Mouse (Mus musculus): ENCODE results near the gene Cs.

Cs gene

GRCm38 (mm10) chr10:128372989-128373748, 35.6 kb downstream of the Cs start:
- in situ Hi-C loops (cut with MboI, MseI): no loop called here

GRCm38 (mm10) chr10:128374393-128374792, 36.9 kb downstream of the Cs start:
- in situ Hi-C loops (cut with MboI, MseI): no loop called here

GRCm38 (mm10) chr10:128376099-128376454, 38.5 kb downstream of the Cs start:
- in situ Hi-C loops (cut with MboI, MseI): no loop called here

- in situ Hi-C loops (cut with MboI, MseI): no loop called here
These were observed 39.1 kb downstream of the Cs start, which contains the start of gene Ankrd52 for GRCm38 (mm10) chr10:128376455-128377211. Gene Ankrd52, plus strand, starts transcription at chr10:128377115.

- in situ Hi-C loops (cut with MboI, MseI): no loop called here
These were observed 39.8 kb downstream of the Cs start for GRCm38 (mm10) chr10:128377222-128377939.

GRCm38 (mm10) chr10:128377940-128378448, 40.5 kb downstream of the Cs start:
- in situ Hi-C loops (cut with MboI, MseI): no loop called here

GRCm38 (mm10) chr10:128378462-128378861, 40.9 kb downstream of the Cs start:
- in situ Hi-C loops (cut with MboI, MseI): no loop called here

- in situ Hi-C loops (cut with MboI, MseI): no loop called here
These were observed 41.7 kb downstream of the Cs start for GRCm38 (mm10) chr10:128379260-128379659.

GRCm38 (mm10) chr10:128380565-128380964, 43.0 kb downstream of the Cs start:
- in situ Hi-C loops (cut with MboI, MseI): no loop called here

GRCm38 (mm10) chr10:128382482-128382881, 44.9 kb downstream of the Cs start:
- in situ Hi-C loops (cut with MboI, MseI): no loop called here

- in situ Hi-C loops (cut with MboI, MseI): no loop called here
These were observed 48.4 kb downstream of the Cs start for GRCm38 (mm10) chr10:128385902-128386301.

GRCm38 (mm10) chr10:128388941-128389340, 51.4 kb downstream of the Cs start:
- in situ Hi-C loops (cut with MboI, MseI): no loop called here

- in situ Hi-C loops (cut with MboI, MseI): no loop called here
These were observed 52.0 kb downstream of the Cs start for GRCm38 (mm10) chr10:128389570-128389969.

GRCm38 (mm10) chr10:128390366-128390765, 52.8 kb downstream of the Cs start:
- in situ Hi-C loops (cut with MboI, MseI): no loop called here

GRCm38 (mm10) chr10:128391850-128392249, 54.3 kb downstream of the Cs start:
- in situ Hi-C loops (cut with MboI, MseI): no loop called here

GRCm38 (mm10) chr10:128396017-128396673, 58.6 kb downstream of the Cs start:
- in situ Hi-C loops (cut with MboI, MseI): no loop called here

- in situ Hi-C loops (cut with MboI, MseI): no loop called here
These were observed 59.3 kb downstream of the Cs start for GRCm38 (mm10) chr10:128396716-128397264.

GRCm38 (mm10) chr10:128397466-128397865, 59.9 kb downstream of the Cs start:
- in situ Hi-C loops (cut with MboI, MseI): no loop called here

GRCm38 (mm10) chr10:128400338-128400737, 62.8 kb downstream of the Cs start:
- in situ Hi-C loops (cut with MboI, MseI): no loop called here

GRCm38 (mm10) chr10:128401056-128401455, 63.5 kb downstream of the Cs start, which contains the start of gene Slc39a5:
Gene Slc39a5, minus strand, starts transcription at chr10:128401229.
- in situ Hi-C loops (cut with MboI, MseI): no loop called here

- in situ Hi-C loops (cut with MboI, MseI): no loop called here
These were observed 64.1 kb downstream of the Cs start for GRCm38 (mm10) chr10:128401638-128402037.

All from regulatory T cell (primary cell).